Mouse (Mus musculus): Measurements from ENCODE around the gene Slain2. TPM values are rescaled to one million over a fixed set of nuclear protein-coding genes. Genes with fewer than 3 reads are reported as not detected.
"Not testable (repeated sequence)": the region's sequence is repeated elsewhere in the genome, so short reads cannot be mapped to it uniquely, and the experiment has no call there.

Slain2 gene
- polyA plus RNA-seq, 1 experiment from 2014 or later = 25.1 TPM

DNA sequence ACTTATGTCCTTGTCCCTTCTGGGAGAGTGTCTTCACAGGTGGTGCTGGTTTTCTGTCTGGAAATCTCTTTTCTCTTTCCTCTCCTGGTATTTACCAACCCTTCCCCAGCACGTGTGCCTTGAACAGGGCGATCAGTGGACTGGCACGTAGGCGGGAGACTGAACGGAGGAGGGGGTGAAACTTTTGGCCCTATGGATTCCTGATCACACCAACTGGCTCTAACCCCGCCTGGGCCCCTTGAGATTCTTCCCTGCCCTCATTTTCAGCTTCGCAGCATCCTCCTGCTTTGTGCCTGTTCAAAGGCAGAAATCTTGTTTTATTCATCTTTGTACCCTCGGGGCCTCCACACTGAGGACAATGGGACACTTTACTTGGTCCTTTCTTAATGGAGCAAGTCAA lies 80.3 kb downstream of the Slain2 start:
- no peaks in the 10 kb centered on the region for H3K27me3 ChIP-seq (ENCODE audit: insufficient read depth, low read length)
- no peak overlapping the region for H3K4me2 ChIP-seq
- H3K9me3 ChIP-seq (ENCODE audit: low read depth, low read length) = no peaks in the 10 kb centered on the region
- no peaks in the 10 kb centered on the region for H3K4me1 ChIP-seq (ENCODE audit: insufficient read depth)
- no peaks in the 10 kb centered on the region for H3K36me3 ChIP-seq (ENCODE audit: insufficient read depth)
- no peak for ATAC-seq (ENCODE audit: insufficient read depth)
- WGBS = 71% methylated on average over 8 of the region's 8 CpGs
- no peak for TF ChIP-seq CTCF (IDR thresholded peaks at IDR 0.05; ENCODE audit: low read depth)
- no peak overlapping the region for H3K4me3 ChIP-seq (ENCODE audit: low read depth, low read length)
- no peak for DNase-seq
- no peak overlapping the region for H3K9ac ChIP-seq
- H3K27ac ChIP-seq (ENCODE audit: low read depth) = no peak overlapping the region

DNA sequence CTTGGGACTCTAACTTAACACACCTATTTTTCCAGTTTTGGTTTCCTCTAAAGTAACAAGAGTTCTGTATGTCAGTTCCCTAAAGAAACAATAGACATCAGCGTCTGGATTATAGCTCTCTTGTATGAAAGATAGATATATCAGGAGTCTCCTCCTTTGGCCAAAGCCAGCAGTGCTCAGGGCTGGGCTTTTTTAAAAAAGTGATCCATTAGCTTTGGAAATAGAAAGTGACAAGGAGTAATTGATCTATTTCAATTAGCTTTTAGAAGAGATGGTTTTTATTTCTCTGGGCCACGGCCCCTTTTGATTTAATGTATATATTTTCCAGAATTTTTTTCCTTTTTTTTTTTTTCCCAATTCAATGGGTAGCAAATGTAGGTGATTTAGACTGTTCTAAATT lies 80.8 kb downstream of the Slain2 start:
- no peaks in the 10 kb centered on the region for H3K9me3 ChIP-seq (ENCODE audit: low read depth, low read length)
- TF ChIP-seq CTCF (IDR thresholded peaks at IDR 0.05; ENCODE audit: low read depth) = no peak
- H3K4me1 ChIP-seq (ENCODE audit: insufficient read depth) = no peaks in the 10 kb centered on the region
- ATAC-seq (ENCODE audit: insufficient read depth) (no peak), DNase-seq (no peak)
- H3K27me3 ChIP-seq (ENCODE audit: insufficient read depth, low read length) = no peaks in the 10 kb centered on the region
- no peak overlapping the region for H3K9ac ChIP-seq
- no peak overlapping the region for H3K27ac ChIP-seq (ENCODE audit: low read depth)
- 65% methylated on average over 2 of the region's 2 CpGs for WGBS
- H3K4me3 ChIP-seq (ENCODE audit: low read depth, low read length) = no peak overlapping the region
- H3K4me2 ChIP-seq = no peak overlapping the region
- no peaks in the 10 kb centered on the region for H3K36me3 ChIP-seq (ENCODE audit: insufficient read depth)

DNA sequence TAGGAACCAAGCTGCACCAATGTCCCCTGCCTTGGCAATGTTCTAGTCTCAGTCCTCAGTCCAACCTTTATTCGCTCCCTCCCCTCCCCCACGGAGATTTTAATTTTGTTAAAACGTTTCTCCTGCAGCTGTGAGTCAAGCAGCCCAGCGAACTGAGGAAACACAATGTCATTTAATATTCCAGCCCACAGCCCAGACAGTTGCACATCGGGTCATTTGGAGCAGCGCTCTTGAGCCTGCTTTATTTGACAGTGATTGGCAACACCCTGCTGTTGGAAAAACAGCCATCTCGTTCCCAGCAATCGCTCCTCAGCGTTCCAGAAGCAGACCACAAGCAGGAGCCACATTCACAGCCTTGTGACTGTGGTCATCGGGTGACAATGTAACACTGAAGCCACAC lies 81.3 kb downstream of the Slain2 start:
- H3K4me1 ChIP-seq (ENCODE audit: insufficient read depth) = no peaks in the 10 kb centered on the region
- no peak overlapping the region for H3K4me2 ChIP-seq
- 32% methylated on average over 10 of the region's 10 CpGs for WGBS
- H3K36me3 ChIP-seq (ENCODE audit: insufficient read depth) = no peaks in the 10 kb centered on the region
- H3K27ac ChIP-seq (ENCODE audit: low read depth) = no peak overlapping the region
- DNase-seq = peak; percentile 15
- no peaks in the 10 kb centered on the region for H3K27me3 ChIP-seq (ENCODE audit: insufficient read depth, low read length)
- no peak overlapping the region for H3K4me3 ChIP-seq (ENCODE audit: low read depth, low read length)
- no peaks in the 10 kb centered on the region for H3K9me3 ChIP-seq (ENCODE audit: low read depth, low read length)
- TF ChIP-seq CTCF (IDR thresholded peaks at IDR 0.05; ENCODE audit: low read depth) = no peak
- ATAC-seq (ENCODE audit: insufficient read depth) = no peak
- H3K9ac ChIP-seq = no peak overlapping the region

DNA sequence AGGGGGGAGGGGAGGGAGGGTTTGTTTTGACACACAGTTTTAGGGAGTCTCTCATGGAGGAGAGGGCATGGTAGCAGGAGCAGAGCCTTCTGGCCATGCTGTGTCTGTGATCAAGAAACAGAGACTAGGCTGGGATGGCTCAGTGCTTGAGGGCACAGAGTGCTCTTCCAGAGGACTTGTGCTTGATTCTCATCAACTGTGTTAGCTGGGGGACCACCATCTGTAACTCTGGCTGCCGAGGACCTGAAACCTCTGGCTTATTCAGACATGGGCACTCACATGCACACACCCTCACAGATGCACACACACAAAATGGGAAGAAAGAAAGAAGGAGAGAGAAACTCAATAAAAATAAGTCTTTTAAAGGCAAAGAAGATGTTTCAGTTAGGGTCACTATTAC lies 84.4 kb downstream of the Slain2 start:
- DNase-seq; H3K4me3 ChIP-seq (ENCODE audit: low read depth, low read length); H3K4me1 ChIP-seq (ENCODE audit: insufficient read depth); ATAC-seq (ENCODE audit: insufficient read depth); H3K9ac ChIP-seq; H3K27ac ChIP-seq (ENCODE audit: low read depth); H3K36me3 ChIP-seq (ENCODE audit: insufficient read depth); H3K9me3 ChIP-seq (ENCODE audit: low read depth, low read length); H3K27me3 ChIP-seq (ENCODE audit: insufficient read depth, low read length); H3K4me2 ChIP-seq: not testable (repeated sequence)
- 71% methylated on average over 1 of the region's 1 CpGs for WGBS

DNA sequence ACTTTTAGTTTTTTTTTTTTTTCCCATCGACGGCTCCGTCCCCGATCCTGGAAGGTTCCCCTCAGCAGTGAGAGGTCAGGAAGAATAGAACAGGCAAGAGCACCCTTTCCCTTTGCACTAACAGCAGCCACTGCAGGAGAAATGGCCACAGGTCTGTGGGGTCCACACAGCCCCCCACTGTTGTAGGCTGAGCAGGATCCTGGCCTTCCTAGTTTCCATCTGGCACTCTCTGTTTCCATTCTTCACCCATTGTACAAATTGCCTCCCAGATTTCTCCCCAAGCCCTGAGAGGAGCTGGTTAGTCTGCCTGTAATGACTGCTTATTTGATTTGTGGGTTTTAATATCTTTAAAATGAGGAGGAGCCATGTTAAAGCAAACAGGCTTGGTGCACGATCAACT lies 89.9 kb downstream of the Slain2 start:
- ATAC-seq (ENCODE audit: insufficient read depth) (no peak), DNase-seq (no peak)
- no peak overlapping the region for H3K4me3 ChIP-seq (ENCODE audit: low read depth, low read length)
- no peaks in the 10 kb centered on the region for H3K4me1 ChIP-seq (ENCODE audit: insufficient read depth)
- H3K36me3 ChIP-seq (ENCODE audit: insufficient read depth) = no peaks in the 10 kb centered on the region
- TF ChIP-seq CTCF (IDR thresholded peaks at IDR 0.05; ENCODE audit: low read depth) = no peak
- no peak overlapping the region for H3K4me2 ChIP-seq
- no peak overlapping the region for H3K9ac ChIP-seq
- no peaks in the 10 kb centered on the region for H3K9me3 ChIP-seq (ENCODE audit: low read depth, low read length)
- H3K27ac ChIP-seq (ENCODE audit: low read depth) = no peak overlapping the region
- WGBS = 74% methylated on average over 5 of the region's 5 CpGs
- peaks cover 28% of the 10 kb centered on the region for H3K27me3 ChIP-seq (ENCODE audit: insufficient read depth, low read length)

DNA sequence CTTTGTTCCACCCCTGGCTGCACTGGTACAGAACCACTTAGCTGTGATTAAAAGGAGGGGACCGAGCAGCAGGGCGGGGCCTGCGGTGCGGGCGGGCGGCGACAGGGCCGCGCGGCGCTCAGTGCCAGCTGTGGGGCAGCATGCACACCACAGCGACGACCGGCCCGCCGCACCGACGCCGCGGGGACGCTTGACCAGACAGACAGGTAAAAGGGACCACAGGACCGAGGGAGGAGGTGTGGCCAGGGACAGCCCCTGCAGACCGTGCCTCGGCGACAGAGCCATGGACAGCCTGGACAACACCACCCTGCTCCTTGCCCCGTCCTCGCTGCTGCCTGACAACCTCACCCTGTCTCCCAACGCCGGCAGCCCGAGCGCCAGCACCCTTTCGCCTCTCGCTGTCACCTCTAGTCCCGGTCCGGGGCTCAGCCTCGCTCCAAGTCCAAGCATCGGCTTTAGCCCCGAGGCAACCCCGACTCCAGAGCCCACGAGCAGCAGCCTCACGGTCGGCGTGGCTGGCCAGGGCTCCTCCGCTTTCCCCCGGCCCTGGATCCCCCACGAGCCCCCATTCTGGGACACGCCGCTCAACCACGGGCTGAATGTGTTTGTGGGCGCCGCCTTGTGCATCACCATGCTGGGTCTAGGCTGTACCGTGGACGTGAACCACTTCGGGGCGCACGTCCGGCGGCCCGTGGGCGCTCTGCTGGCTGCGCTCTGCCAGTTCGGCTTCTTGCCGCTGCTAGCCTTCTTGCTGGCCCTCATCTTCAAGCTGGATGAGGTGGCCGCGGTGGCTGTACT lies 92.9 kb downstream of the Slain2 start, which contains the start of gene Slc10a4:
Gene Slc10a4, plus strand, starts transcription at position 100 of the 798 bp plus-strand sequence.
- no peak for TF ChIP-seq CTCF (IDR thresholded peaks at IDR 0.05; ENCODE audit: low read depth)
- Histone ChIP-seq H3K4me2 (peak within 1 kb of the TSS; percentile 69), H3K4me1 (ENCODE audit: insufficient read depth) (no peaks in the 10 kb centered on the region), H3K9me3 (ENCODE audit: low read depth, low read length) (no peaks in the 10 kb centered on the region), H3K9ac (peak within 1 kb of the TSS; percentile 41), H3K27ac (ENCODE audit: low read depth) (no peak within 1 kb of the TSS), H3K4me3 (ENCODE audit: low read depth, low read length) (peak within 1 kb of the TSS; percentile 41), H3K36me3 (ENCODE audit: insufficient read depth) (no peaks in the 10 kb centered on the region), H3K27me3 (ENCODE audit: insufficient read depth, low read length) (peaks cover 28% of the 10 kb centered on the region)
- WGBS = 6% methylated on average over 65 of the region's 65 CpGs
- peak; percentile 87 for ATAC-seq (ENCODE audit: insufficient read depth)
- DNase-seq = peak; percentile 35

DNA sequence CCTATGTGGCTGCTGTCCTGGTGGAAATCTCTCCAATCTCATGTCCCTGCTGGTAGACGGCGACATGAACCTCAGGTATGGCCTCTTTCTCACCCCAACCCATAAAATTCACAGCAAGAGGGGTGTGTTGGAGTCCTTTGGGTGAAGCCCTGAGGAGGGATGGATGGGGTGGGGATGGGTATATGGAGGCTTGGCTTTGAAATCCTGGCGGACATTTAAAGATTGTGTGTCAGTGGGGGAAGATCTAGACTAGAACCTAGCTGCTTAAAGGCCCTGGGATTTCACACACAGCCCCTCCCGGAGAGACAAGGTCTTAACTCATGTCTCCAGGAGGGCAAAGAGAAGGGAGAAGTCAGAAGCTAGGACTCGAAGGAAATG lies 93.5 kb downstream of the Slain2 start:
- Histone ChIP-seq H3K4me2 (no peak overlapping the region), H3K27me3 (ENCODE audit: insufficient read depth, low read length) (peaks cover 28% of the 10 kb centered on the region), H3K4me3 (ENCODE audit: low read depth, low read length) (peak overlapping the region; percentile 41; the same call in 1 of the 2 replicates), H3K9me3 (ENCODE audit: low read depth, low read length) (no peaks in the 10 kb centered on the region), H3K36me3 (ENCODE audit: insufficient read depth) (no peaks in the 10 kb centered on the region), H3K4me1 (ENCODE audit: insufficient read depth) (no peaks in the 10 kb centered on the region), H3K27ac (ENCODE audit: low read depth) (no peak overlapping the region), H3K9ac (no peak overlapping the region)
- DNase-seq (no peak), ATAC-seq (ENCODE audit: insufficient read depth) (no peak)
- 40% methylated on average over 5 of the region's 5 CpGs for WGBS
- no peak for TF ChIP-seq CTCF (IDR thresholded peaks at IDR 0.05; ENCODE audit: low read depth)
